Mouse (Mus musculus) ovary, postnatal 36 days (tissue): Measurements from ENCODE around the gene Tubb2b.

Experiments used
- DNase-seq: peaks from one replicate; pipeline ENCODE4 v3.0.0; 2022; ENCODE audit warnings: low spot score, mixed read lengths

Tubb2b gene

DNA sequence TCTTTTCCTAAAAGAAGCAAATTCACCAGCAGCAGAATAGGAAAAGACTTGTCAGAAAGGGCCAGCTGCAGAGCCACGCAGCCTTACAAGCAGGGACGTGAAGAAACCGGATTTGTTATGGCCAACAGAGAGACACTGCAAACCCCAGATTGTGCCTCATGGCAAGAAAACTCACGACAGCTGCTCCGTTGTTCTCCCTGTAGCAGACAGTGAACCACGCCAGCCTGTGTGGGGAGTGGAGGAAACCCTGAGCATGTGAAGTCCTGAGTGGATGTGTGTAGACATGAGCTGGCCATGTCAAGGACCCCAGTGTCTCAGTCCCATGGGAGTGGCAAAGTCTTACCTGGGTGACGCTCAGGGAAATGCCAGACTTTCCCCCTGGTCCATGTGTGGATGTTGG is 6.3 kb upstream of the Tubb2b start:
- no peak for DNase-seq

DNA sequence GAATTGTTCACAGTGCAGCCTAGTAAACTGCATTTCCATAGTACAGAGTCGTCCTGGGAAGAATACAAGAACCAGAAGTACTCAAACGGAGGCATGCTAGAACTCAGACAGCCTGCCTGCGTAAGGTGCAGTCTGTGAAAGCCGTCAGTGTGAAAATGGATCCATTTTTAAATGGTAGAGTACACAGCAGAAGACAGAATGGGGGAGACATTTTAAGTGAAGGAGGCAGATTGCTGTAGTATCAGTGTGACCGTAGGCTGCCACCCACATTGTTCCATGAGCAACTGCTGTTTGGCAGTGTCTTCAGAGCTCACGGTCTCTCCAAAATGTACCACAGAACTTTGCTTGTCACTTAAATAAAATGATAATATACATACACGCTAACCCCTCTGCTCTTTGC is 4.0 kb upstream of the Tubb2b start:
- DNase-seq, result no peak

- no peak for DNase-seq
Measured at GRCm38 (mm10) chr13:34133326-34134071, 3.2 kb upstream of the Tubb2b start.

DNA sequence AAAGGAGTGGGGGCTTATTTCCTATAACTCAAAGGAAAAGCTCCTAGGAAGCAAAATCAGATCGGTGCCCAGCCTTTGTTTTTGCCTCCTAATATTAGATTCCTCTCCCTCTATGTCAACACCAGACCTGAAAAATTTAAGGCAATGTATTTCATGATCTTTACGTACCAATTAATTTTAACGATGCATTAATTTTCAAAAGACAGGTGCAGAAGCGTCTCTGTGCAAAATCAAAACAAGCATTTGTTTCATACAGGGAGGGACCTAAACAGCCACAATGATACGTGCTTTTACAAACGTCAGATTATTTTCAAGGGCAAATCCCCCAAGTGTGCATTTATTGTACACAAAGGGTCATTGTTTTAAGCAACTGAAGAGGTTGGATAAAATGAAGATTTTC is 2.6 kb upstream of the Tubb2b start:
- no peak for DNase-seq

GRCm38 (mm10) chr13:34132299-34132698 is 2.0 kb upstream of the Tubb2b start:
- no peak for DNase-seq

DNA sequence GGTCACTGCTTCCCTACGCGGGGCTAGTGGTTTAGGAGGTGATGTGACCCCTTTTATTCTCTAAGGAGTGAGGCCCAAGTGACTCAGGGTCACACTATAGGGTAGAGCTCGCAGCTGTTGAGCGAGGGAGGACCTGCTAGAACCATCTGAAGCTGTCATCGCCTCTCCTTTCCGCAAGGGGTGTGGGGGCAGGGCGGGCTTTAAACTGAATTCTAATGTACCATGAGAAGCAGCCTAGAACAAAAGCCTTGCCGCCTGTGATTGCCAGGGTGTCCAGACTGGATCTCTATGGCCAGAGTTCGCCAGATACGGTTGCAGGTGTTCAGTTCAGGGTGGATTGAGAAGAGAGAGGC is 1.4 kb upstream of the Tubb2b start:
- no peak for DNase-seq

GRCm38 (mm10) chr13:34131011-34131707 is 893 bp upstream of the Tubb2b start:
- DNase-seq, result peak; percentile 19

DNA sequence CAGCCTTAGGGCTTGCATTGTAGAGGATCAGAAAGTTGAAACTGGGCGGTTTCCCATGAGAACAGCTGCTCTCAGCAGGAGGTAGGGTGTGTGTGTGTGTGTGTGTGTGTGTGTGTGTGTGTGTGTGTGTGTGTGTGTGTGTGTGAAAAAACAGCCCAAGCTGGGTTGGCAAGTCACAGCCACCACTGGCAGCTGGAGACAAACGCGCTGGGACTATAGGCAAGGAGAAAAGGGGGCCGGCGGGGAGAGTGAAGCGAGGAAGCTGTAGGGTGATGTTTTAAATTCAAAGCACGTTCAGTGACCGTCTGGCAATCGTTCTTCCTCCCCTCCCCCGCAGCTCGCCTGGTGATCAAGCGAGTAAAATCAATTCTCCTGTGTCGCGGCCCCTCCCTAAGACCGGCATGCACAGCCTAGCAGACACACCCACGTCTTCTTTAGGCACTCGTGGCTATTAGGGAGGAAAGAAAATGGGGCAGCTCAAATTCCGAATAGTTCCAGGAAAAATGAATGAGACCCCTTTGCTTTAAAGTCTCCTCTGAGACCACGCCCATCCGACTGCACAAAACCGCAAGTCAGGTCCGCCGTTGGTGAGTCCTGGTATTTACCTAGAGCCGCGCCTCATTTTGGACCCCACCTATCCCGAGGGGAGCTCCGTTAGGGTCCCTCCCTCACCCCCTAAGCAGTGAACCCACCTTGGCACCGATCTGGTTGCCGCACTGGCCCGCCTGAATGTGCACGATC is 611 bp downstream of the Tubb2b start:
- peak; percentile 36 for DNase-seq

DNA sequence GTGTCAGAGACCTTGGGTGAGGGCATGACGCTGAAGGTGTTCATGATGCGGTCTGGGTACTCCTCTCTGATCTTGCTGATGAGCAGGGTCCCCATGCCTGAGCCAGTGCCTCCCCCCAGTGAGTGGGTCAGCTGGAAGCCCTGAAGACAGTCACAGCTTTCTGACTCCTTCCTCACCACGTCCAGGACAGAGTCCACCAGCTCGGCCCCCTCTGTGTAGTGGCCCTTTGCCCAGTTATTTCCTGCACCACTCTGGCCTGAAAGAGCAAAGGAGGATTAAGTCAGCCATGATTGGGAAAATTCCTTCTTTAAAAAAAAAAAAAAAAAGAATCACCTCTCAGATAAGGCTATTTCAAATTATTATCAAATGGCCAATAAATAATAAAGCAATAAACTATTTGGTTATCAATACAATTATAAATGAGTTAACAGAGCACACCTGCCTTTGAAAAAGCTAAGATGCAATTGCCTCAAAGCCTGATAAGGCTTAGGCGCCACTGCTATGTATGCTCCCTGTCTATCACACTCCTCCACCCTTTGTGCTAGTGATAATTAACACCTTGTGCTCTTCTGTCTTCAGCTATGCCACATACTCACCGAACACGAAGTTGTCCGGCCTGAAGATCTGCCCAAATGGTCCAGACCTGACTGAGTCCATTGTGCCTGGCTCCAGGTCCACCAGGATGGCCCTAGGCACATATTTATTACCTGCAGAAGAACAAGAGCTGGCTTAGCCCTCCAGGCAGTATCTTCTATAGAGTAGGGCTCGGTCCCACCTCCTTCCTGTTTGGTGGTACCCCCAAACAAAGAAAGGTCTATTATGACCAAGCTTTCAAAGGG is 1.8 kb downstream of the Tubb2b start:
- DNase-seq, result no peak

DNA sequence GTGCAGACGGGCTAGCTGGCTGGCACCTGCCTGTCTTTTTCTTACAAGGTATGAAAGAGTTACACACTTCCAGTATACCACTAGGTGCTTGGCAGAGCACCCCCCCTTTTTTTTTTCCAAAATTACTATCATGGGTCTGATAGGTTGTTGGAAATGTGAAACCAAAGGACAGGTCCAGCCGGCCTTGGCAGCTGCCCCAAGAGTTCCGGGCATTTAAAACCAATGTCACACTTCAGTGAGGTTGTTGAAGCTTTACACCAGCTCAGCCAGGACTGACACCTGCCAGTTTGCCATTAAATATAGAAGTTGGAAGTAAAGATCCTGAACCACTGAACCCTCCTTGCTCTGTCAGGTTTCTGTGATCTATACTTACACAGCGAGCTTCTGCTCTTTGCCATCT is 4.6 kb downstream of the Tubb2b start:
- no peak for DNase-seq

GRCm38 (mm10) chr13:34120536-34120935 is 9.7 kb downstream of the Tubb2b start:
- DNase-seq, result no peak

DNA sequence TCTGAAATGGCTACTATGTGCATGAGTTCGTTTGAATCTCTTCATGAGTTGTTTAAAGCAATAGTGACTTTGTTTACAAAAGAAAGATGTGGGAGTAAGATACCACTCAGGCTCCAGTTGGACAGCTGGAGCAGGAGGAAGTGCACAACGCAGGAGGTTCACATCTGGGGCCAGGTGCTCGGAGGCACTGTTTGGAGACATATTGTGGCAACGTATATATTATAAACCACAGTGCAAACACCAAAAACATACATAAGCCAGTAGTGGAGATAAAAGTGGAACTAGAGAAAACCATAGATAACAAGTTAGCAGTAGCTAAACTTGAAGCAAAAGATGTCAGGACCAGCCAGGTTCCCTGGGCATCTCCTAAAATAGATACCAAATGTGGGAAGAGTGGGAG is 10.9 kb downstream of the Tubb2b start:
- no peak for DNase-seq

DNA sequence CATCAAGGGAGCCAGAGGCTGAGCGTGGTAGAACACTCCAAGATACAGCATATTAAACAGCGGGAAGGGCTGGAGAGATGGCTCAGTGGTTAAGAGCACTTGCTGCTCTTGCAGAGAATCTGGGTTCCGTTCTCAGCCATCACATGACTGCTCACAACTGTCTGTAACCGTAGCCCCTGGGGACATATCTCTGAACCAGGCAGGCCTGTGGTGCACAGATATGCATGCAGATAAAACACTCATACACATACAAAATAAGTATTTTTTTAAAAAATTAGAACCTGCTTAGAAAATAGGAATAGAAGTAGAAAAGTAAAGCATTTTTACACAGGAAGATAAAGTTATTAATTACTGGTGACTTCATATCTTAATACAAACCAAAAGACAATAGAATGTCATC is 11.4 kb downstream of the Tubb2b start:
- no peak for DNase-seq

DNA sequence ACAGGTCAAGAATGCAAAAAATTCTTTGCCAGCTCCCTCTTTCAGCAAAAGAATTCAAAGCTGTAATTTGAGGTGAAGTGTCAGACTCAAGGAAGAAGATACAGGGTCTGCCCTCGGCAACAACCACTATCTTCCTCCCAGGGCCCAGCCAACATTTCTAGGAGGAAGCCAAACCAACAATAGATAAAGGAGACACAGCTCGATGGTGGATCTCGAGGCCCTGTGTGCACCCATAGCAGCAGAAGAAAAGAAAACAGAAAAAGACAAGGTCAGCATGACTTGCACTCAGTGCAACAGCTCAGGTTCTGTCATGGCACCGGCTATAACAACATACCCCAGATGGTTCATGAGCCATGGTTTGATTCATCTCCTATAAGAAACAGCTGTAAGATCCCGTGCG is 13.8 kb downstream of the Tubb2b start:
- no peak for DNase-seq

DNA sequence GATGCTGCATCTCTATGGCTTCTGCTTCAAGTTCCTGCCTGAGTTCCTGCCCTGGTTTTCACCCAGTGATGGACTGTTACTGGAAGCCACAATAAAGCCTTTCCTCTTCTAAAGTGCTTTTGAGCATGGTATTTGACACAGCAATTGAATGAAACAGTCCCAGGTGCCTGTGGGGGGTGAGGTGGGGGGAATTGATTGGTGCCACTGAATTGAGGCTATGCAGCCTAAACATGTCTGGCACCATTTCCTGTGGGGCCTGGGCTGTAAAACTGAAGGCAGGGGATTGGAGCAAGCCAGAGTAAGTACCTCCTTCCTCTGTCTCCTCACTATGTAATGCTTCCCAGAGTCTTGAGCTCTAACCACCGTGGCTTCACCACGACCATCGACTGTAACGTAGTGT is 15.6 kb downstream of the Tubb2b start:
- no peak for DNase-seq

DNA sequence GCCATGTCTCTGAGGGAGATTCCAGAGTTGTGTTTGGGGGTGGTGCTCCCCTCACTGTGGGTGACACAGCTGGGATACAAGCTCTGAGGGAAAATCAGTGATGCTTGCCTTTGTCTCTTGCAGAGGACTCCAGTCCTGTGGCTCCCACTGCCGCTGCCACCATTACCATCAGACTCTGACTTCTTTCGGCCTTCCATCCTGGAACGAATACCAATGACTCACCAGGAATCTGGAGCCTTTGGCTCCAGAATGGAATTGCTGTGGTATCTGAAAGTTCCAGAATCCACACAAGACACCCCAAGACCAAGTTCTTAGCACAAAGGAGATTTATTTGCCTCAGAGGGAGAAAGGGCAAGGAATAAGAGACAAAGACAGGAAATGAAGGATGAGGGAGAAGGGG is 17.2 kb downstream of the Tubb2b start:
- DNase-seq, result no peak

DNA sequence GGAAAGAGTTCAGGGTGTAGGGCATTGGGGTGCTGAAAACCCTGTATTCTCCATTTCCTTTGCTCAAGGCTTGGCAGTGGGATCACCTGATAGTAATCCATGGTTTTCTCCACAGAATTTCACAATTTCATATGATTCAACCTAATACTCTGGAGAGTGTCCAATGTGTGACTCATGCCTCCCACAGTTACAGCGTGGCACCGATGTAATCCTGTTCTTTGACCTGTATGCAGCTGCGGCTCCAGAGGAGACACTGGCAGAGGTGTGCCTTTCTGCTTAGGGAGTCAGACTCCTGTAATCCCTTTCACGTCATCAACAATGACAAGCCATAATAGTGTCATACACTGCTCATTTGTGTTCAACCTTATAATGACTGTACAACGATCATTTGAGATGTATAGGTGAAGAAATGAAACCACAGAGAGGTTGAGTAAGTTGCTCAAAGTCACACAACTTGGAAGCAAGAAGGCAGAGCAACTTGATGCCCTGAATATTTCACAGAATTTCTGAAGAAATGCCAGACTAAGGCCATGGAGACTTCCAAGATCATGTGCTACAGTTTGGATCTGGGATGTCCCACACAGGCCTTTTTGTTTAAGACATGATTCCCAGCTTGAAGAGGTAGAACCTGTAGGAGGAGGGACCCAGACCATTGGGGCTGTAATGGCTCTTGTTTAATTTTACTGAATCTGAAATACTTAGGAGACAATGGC is 17.7 kb downstream of the Tubb2b start:
- no peak for DNase-seq

DNA sequence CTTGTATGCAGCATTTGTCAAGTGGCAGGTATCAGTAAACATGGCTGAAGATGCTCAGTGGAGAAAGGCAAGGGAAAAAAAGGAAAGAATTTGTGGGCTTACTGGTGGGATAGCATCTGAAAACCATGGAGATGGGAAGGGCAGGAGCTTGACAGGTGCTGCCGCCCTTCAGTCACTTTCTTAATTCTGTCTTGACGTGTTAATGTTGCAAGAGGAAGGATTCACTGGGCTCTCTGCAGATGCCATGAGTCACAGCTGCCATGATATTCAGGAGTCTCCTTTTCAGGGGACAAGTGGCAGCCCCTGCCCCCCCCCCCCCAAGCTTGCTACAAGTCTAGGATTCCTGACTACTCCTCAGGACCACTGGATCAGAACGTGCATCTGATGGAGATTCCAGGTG is 18.4 kb downstream of the Tubb2b start:
- DNase-seq, result no peak

DNA sequence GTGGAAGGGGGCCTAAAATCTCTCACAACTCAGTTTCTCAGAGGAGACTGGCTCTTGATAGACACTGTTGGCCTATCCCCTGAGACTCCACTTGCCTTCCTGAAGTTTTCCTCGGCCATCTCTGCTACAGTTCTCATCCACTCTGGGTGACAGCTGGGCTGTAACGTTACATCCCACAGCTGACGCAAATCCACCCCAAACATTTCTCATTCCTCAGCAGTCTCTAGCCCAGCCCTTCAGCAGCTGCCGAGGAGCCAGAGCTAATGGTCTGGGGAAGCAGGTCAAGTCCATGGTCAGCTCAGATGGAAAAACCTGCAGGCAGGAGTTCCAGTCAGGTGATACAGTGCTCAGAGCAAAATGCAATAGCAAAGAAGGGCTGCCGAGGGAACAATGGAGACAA is 19.2 kb downstream of the Tubb2b start:
- DNase-seq, result no peak

- no peak for DNase-seq
Measured at GRCm38 (mm10) chr13:34109677-34110058, 20.6 kb downstream of the Tubb2b start.

GRCm38 (mm10) chr13:34109035-34109676 is 21.1 kb downstream of the Tubb2b start:
- no peak for DNase-seq
